13 mouse cellular contexts compared by ENCODE assay signal in the genomic region with DNA sequence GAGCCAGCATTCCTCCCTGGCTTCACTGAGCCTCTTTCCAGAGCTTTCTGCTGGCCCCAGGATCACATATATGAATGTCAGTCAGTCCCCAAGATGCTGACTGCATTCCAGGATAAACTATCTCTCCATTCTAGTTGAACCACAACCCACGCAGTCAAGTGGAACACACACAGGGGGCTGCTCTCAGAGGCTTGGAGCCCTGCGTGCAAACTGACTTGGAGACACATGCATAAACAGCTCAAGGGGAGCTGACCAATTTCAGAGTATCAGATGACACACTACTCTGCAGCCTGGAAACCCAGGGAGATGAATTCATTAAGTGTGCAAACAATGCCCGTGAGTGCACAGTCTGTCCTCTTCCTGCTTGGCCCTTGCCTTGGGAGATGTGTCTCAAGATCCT. TPM values are rescaled to one million over a fixed set of nuclear protein-coding genes. Genes with fewer than 3 reads are reported as not detected.
DNase-seq lines count a peak whose midpoint lies in the region; ATAC-seq and TF ChIP-seq lines count a peak whose summit lies in the region.
"Had no signal": no experiment of that assay in that cellular context is flagged by ENCODE, and none has a peak within 500 bp of the region (broad histone marks: within the 10 kb centered on the region; RNA-seq: fewer than 3 reads in every experiment).

No protein-coding gene starts in this region.

- H3K36me3 ChIP-seq in forebrain, embryonic 10.5 days (replicated peaks), result no peaks in the 10 kb centered on the region
- H3K36me3 ChIP-seq in forebrain, embryonic 15.5 days, result no peaks in the 10 kb centered on the region
- no peaks in the 10 kb centered on the region for H3K36me3 ChIP-seq in kidney, postnatal 0 days (ENCODE audit: insufficient read depth, low read length)
- H3K36me3 ChIP-seq in embryonic facial prominence, embryonic 12.5 days, result no peaks in the 10 kb centered on the region
- no peaks in the 10 kb centered on the region for H3K36me3 ChIP-seq in midbrain, embryonic 12.5 days
- H3K36me3 ChIP-seq: forebrain, embryonic 12.5 days had no signal

- no peak overlapping the region for H3K4me2 ChIP-seq in forebrain, embryonic 15.5 days (replicated peaks)
- H3K4me2 ChIP-seq in kidney, postnatal 0 days (ENCODE audit: low read length), result no peak overlapping the region
- H3K4me2 ChIP-seq in embryonic facial prominence, embryonic 12.5 days (replicated peaks), result no peak overlapping the region
- H3K4me2 ChIP-seq in midbrain, embryonic 12.5 days (replicated peaks), result no peak overlapping the region
- H3K4me2 ChIP-seq: forebrain, embryonic 12.5 days had no signal

- no peak overlapping the region for H3K9ac ChIP-seq in forebrain, embryonic 15.5 days (replicated peaks)
- no peak overlapping the region for H3K9ac ChIP-seq in kidney, postnatal 0 days (ENCODE audit: low read depth, low read length)
- H3K9ac ChIP-seq in embryonic facial prominence, embryonic 12.5 days, result no peak overlapping the region
- no peak overlapping the region for H3K9ac ChIP-seq in midbrain, embryonic 12.5 days (replicated peaks)
- H3K9ac ChIP-seq: forebrain, embryonic 12.5 days had no signal

- no peak for TF ChIP-seq CTCF in kidney, postnatal 0 days (IDR thresholded peaks at IDR 0.05; ENCODE audit: low read depth)

- no peak for ATAC-seq in forebrain, embryonic 15.5 days (replicated peaks)
- ATAC-seq in kidney, postnatal 0 days (replicated peaks; ENCODE audit: low FRiP score, low read depth), result peak; percentile 65
- peak; percentile 41; the same call in 1 of the 2 replicates for ATAC-seq in embryonic facial prominence, embryonic 12.5 days (ENCODE audit: insufficient number of reproducible peaks, insufficient read depth, low FRiP score, low TSS enrichment)
- no peak for ATAC-seq in midbrain, embryonic 12.5 days (ENCODE audit: low FRiP score, low read depth)

- H3K9me3 ChIP-seq in forebrain, embryonic 10.5 days, result no peaks in the 10 kb centered on the region
- no peaks in the 10 kb centered on the region for H3K9me3 ChIP-seq in forebrain, embryonic 15.5 days
- no peaks in the 10 kb centered on the region for H3K9me3 ChIP-seq in kidney, postnatal 0 days (replicated peaks; ENCODE audit: low read length)
- no peaks in the 10 kb centered on the region for H3K9me3 ChIP-seq in embryonic facial prominence, embryonic 12.5 days
- H3K9me3 ChIP-seq in midbrain, embryonic 12.5 days, result no peaks in the 10 kb centered on the region
- H3K9me3 ChIP-seq: forebrain, embryonic 12.5 days had no signal

- peaks cover 44% of the 10 kb centered on the region for H3K4me1 ChIP-seq in forebrain, embryonic 10.5 days
- H3K4me1 ChIP-seq in forebrain, embryonic 15.5 days, result 0 out of 2 replicates have a peak, but pooled peaks cover 4% of the 10 kb centered on the region
- peaks cover 15% of the 10 kb centered on the region for H3K4me1 ChIP-seq in kidney, postnatal 0 days (replicated peaks; ENCODE audit: insufficient read depth, low read length)
- H3K4me1 ChIP-seq in embryonic facial prominence, embryonic 12.5 days, result peaks cover 34% of the 10 kb centered on the region
- H3K4me1 ChIP-seq in midbrain, embryonic 12.5 days, result peaks cover 25% of the 10 kb centered on the region

- H3K27me3 ChIP-seq in forebrain, embryonic 10.5 days (ENCODE audit: poor library complexity, severe bottlenecking), result no peaks in the 10 kb centered on the region
- H3K27me3 ChIP-seq in forebrain, embryonic 15.5 days, result no peaks in the 10 kb centered on the region
- no peaks in the 10 kb centered on the region for H3K27me3 ChIP-seq in kidney, postnatal 0 days (ENCODE audit: insufficient read depth, low read length)
- no peaks in the 10 kb centered on the region for H3K27me3 ChIP-seq in embryonic facial prominence, embryonic 12.5 days
- no peaks in the 10 kb centered on the region for H3K27me3 ChIP-seq in midbrain, embryonic 12.5 days
- H3K27me3 ChIP-seq: forebrain, embryonic 12.5 days had no signal

- peak; percentile 24 for DNase-seq in forebrain, embryonic 10.5 days (ENCODE audit: extremely low spot score, low spot score)
- DNase-seq in kidney, postnatal 0 days (ENCODE audit: low spot score), result peak; percentile 69
- DNase-seq in kidney, adult 11 months, result no peak
- DNase-seq in thymus, postnatal 14 days, result no peak
- no peak for DNase-seq in neural tube, embryonic 10.5 days (ENCODE audit: extremely low spot score, low spot score)
- DNase-seq: cerebellum, postnatal 25 days; layer of hippocampus, postnatal 36 days; retina, postnatal 1 day; thymus, postnatal 36 days had no signal

- 42% methylated on average over 3 of the region's 3 CpGs for WGBS in forebrain, embryonic 10.5 days
- 51% methylated on average over 3 of the region's 3 CpGs for WGBS in forebrain, embryonic 15.5 days
- 7% methylated on average over 3 of the region's 3 CpGs for WGBS in kidney, postnatal 0 days
- WGBS in embryonic facial prominence, embryonic 12.5 days, result 8% methylated on average over 3 of the region's 3 CpGs
- WGBS in midbrain, embryonic 12.5 days, result 19% methylated on average over 3 of the region's 3 CpGs

- H3K27ac ChIP-seq in forebrain, embryonic 10.5 days, result no peak overlapping the region
- no peak overlapping the region for H3K27ac ChIP-seq in forebrain, embryonic 15.5 days (replicated peaks)
- H3K27ac ChIP-seq in kidney, postnatal 0 days, result no peak overlapping the region
- peak overlapping the region; percentile 66; the same call in 1 of the 2 replicates for H3K27ac ChIP-seq in embryonic facial prominence, embryonic 12.5 days
- 0 out of 2 replicates have a peak overlapping the region, but pooled peaks have one; percentile 16 for H3K27ac ChIP-seq in midbrain, embryonic 12.5 days (replicated peaks)
- H3K27ac ChIP-seq: forebrain, embryonic 12.5 days had no signal

- H3K4me3 ChIP-seq in forebrain, embryonic 10.5 days, result no peak overlapping the region
- no peak overlapping the region for H3K4me3 ChIP-seq in forebrain, embryonic 15.5 days
- H3K4me3 ChIP-seq in kidney, postnatal 0 days (replicated peaks; ENCODE audit: low read depth, low read length), result no peak overlapping the region
- no peak overlapping the region for H3K4me3 ChIP-seq in embryonic facial prominence, embryonic 12.5 days
- no peak overlapping the region for H3K4me3 ChIP-seq in midbrain, embryonic 12.5 days
- H3K4me3 ChIP-seq: forebrain, embryonic 12.5 days had no signal

RNA-seq across cellular contexts. Expression of a gene that starts 54.7 kb away (rescaled TPM):
- 5.2 and 5.3 TPM in 2 replicates for polyA plus RNA-seq in forebrain, embryonic 10.5 days (2016; fragmentation: Nextera tagmentation; extraction: Ambion mirVana)
- 15.4 and 16.5 TPM in 2 replicates for polyA plus RNA-seq in forebrain, embryonic 15.5 days (2015; fragmentation: Nextera tagmentation; extraction: Ambion mirVana)
- polyA plus RNA-seq in kidney, postnatal 0 days (2015; fragmentation: Nextera tagmentation; extraction: Ambion mirVana), result 4.4 and 5.4 TPM in 2 replicates
- polyA plus RNA-seq in embryonic facial prominence, embryonic 12.5 days (2016; fragmentation: Nextera tagmentation; extraction: Ambion mirVana), result 13.5 and 14.4 TPM in 2 replicates
- 10.4 and 10.6 TPM in 2 replicates for polyA plus RNA-seq in midbrain, embryonic 12.5 days (2016; fragmentation: Nextera tagmentation; extraction: Ambion mirVana)

Comparison
In these comparisons a context has a peak if more than half of its experiments do, and no peak if none do; other contexts are left out.
1. DNase-seq: peak in forebrain, embryonic 10.5 days (single experiment) and kidney, postnatal 0 days (single experiment); none in kidney, adult 11 months (single experiment), thymus, postnatal 14 days (single experiment) and neural tube, embryonic 10.5 days (single experiment).
2. H3K27ac ChIP-seq: peak in embryonic facial prominence, embryonic 12.5 days (single experiment) and midbrain, embryonic 12.5 days (single experiment); none in forebrain, embryonic 10.5 days (single experiment), forebrain, embryonic 15.5 days (single experiment) and kidney, postnatal 0 days (single experiment).
3. ATAC-seq: peak in kidney, postnatal 0 days (single experiment) and embryonic facial prominence, embryonic 12.5 days (single experiment); none in forebrain, embryonic 15.5 days (single experiment) and midbrain, embryonic 12.5 days (single experiment).